Mouse (Mus musculus) lung, postnatal 10 days (tissue): ENCODE data around the gene Nfrkb.

ENCODE experiments used
- DNase-seq: peaks from one replicate; pipeline ENCODE4 v3.0.0; 2021

Gene Nfrkb

GRCm38 (mm10) chr9:31430011-31430410, 44.0 kb downstream of the Nfrkb start:
- DNase-seq: no peak

DNA sequence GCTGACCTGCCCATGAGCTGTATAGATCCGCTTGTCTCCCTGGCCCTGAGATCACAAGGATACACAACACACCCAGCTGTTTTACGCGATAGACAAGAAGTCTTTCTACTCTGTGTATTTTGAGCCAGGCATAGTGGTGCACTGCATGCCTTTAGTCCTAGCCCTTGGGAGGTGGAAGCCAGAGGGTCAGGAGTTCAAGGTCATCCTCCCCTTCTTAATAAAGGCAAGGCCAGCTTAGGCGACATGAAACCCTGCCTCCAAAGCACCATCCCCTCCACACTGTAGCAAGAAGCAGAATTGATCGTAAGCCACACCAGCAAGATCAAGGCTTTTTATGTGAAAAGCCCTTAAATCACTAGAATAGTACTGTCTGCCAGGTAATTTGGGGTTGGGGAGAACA, 45.8 kb downstream of the Nfrkb start:
- no peak for DNase-seq

DNA sequence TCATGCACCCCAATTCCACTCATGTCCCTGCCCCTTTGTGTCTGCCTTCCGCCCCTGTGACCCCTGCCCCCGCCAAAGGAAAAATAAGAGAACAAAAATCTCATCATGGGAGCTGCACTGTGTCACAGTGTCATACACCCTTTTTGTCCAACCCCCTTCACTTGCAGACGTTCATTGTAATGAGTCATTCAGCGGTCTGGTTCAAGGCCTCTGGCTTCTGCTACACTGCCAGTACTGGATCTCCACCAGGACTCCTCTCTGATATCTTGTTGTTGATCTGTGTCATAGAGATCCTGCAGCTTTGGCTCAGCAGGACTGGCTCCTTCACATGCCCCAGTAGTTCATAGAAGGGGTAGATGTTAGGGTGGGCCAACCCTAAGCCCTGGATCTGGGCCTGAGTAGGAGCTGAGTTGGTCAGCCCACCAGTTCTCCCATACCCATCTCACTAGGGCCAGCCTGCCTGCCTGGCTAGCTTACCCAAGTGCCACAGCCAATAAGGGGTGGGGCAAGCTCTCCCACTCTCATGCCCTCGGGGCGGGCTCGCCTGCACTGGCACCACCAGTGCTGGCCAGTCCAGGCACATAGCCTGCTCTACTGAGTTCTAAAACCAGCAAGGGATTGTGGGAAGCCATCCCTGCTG, 46.5 kb downstream of the Nfrkb start:
- no peak for DNase-seq

- DNase-seq: no peak
These were observed 47.4 kb downstream of the Nfrkb start for GRCm38 (mm10) chr9:31433431-31433830.

DNA sequence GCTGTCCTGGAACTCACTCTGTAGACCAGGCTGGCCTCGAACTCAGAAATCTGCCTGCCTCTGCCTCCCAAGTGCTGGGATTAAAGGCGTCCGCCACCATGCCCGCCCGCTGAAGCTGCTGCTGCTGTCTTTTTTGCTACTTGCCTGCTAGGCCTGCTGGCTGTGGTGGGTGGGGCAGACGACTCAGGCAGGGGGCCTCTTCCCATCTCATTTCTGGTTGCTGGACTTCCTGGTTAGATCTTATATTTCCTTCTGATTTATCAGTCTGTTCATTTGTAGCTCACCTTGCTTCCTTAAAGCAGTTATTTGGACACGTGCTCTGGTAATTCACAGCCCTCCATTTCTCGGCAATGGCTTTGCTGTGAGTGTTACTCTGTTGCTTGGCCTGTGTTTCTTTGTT, 49.4 kb downstream of the Nfrkb start:
- no peak for DNase-seq

DNA sequence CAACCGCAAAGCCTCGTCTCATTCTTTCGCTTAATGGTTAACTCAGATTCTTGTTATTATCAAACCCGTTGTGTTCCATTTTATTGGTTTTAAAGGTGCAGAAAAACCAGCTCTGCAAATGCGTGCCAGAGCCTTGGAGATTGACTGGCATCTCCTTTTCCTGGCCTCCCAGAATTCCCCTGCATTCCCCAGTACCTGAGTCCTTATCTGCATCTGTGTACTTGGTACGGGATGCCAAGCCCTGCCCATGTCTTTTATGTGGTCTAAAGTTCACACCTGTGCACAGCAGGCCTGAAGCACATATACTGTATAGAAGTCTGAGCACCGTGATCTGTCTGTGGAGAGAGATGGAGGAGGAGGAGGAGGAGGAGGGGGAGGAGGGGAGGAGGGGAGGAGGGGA, 51.9 kb downstream of the Nfrkb start:
- DNase-seq: no peak

DNA sequence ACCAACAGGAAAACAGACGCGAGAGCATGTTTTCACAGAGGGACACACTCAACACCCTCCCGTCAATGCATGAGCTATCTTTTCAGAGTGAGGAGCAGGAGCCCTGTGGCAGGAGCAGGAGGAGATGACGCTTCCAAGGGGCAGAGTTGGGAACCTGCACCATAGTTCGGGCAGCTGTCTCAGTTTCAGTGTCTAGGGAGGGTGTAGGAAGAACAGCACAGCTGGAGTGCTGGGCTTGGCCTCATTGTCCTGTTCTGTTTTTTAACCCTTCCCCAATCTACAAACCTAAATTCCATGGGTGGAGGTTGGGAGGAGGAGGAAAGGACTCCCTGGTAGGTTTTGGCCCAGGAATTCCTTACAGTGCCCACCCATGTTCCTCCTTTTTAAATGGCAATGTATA, 52.8 kb downstream of the Nfrkb start:
- no peak for DNase-seq

DNA sequence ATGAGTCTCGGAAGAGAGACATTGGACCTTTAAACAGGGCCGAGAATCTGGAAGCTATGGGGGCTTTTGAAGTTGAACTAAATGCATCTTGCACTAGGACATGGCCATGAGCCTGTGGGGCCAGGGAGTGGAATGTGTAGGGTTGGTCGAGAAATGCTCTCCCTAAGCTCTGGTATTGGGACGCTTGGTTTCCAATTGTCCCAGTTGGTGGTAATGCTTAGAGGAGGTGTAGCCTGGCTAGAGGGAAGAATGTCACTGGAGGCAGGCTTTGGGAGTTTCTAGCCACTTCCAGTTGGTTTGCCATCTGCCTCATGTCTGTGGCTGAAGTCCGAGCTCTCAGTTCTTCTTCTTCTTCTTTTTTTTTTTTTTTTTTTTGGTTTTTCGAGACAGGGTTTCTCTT, 53.3 kb downstream of the Nfrkb start:
- DNase-seq: no peak

- no peak for DNase-seq
These were observed 54.4 kb downstream of the Nfrkb start for GRCm38 (mm10) chr9:31440366-31440765.

GRCm38 (mm10) chr9:31441487-31441886, 55.5 kb downstream of the Nfrkb start:
- DNase-seq: no peak

- DNase-seq: no peak
These were observed 58.2 kb downstream of the Nfrkb start for GRCm38 (mm10) chr9:31444236-31444635.

DNA sequence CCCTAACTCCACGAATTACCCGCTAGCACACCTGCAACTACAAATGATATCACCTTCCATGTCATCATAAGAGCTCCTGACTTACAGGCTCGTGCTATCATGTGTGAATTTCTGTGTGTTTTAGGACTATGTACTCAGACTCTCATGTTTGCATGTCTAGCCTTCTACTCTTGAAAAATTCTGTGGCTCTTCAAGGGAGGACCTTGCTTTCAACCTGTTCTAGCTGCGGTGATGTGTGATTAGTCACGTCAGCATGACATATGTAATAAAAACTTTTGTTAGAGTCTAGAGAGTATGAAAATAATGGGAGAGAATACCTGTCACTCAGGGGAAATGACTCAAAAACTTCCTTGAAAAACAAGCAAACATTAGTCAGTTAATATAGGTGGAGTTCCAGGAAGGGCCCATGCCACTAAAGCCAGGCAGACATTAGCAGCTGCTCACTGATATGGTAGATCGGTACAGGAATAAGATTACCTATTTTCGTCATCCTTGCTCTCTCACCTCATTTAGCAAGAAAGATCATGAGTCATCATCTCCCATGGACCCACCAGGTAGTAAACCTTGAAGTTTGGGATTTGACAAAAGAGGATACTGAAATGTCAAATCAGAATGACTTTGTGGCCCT, 63.3 kb downstream of the Nfrkb start:
- no peak for DNase-seq

- no peak for DNase-seq
These were observed 66.2 kb downstream of the Nfrkb start for GRCm38 (mm10) chr9:31452166-31452565.

- no peak for DNase-seq
These were observed 68.4 kb downstream of the Nfrkb start for GRCm38 (mm10) chr9:31454356-31454755.

DNA sequence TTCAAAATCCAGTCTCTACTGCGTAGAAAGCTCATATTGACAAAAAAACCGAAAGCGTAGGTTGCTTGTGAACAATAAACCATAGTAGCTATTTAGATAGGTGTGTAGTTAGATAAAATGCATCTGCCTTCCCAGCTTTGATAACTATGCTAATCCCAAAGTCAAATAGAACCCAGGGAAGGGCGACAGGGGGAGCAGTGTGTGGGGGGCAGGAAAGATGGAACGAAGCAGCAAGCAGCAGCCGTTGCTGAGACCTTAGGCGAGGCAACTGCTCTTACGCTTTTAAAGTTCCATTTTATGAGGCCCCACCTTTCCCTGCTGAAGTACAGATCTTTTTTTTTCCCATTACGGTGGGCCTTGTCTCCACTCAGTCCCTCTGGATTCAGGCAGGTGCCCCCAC, 77.2 kb downstream of the Nfrkb start:
- DNase-seq: no peak

- no peak for DNase-seq
These were observed 77.9 kb downstream of the Nfrkb start, which contains the start of gene Tmem45b for GRCm38 (mm10) chr9:31463692-31464474. Tmem45b (minus strand) TSS chr9:31464462.
